9 mouse cellular contexts compared by ENCODE assay signal in genomic region chr6:43021967-43022366, GRCm38 (mm10).
DNase-seq lines count a peak whose midpoint lies in the region; ATAC-seq and TF ChIP-seq lines count a peak whose summit lies in the region.
"Had no signal": no experiment of that assay in that cellular context is flagged by ENCODE, and none has a peak within 500 bp of the region (broad histone marks: within the 10 kb centered on the region; RNA-seq: fewer than 3 reads in every experiment).

No protein-coding gene starts in this region.

- H3K36me3 ChIP-seq in forebrain, postnatal 0 days (ENCODE audit: insufficient read depth), result no peaks in the 10 kb centered on the region
- no peaks in the 10 kb centered on the region for H3K36me3 ChIP-seq in forebrain, embryonic 16.5 days (ENCODE audit: control insufficient read depth, insufficient read depth)

- H3K4me2 ChIP-seq in forebrain, postnatal 0 days (ENCODE audit: low read depth), result no peak overlapping the region
- H3K4me2 ChIP-seq in forebrain, embryonic 16.5 days (ENCODE audit: low read length), result no peak overlapping the region

- no peaks in the 10 kb centered on the region for H3K9me3 ChIP-seq in forebrain, postnatal 0 days (ENCODE audit: low read length)
- H3K9me3 ChIP-seq in forebrain, embryonic 16.5 days (ENCODE audit: control insufficient read depth, low read length), result no peaks in the 10 kb centered on the region

- peak; percentile 74 for TF ChIP-seq CTCF in forebrain, postnatal 0 days (IDR thresholded peaks at IDR 0.05; ENCODE audit: low read depth)
- TF ChIP-seq CTCF in lung, adult 2 months (IDR thresholded peaks at IDR 0.05; ENCODE audit: insufficient read depth, low read length), result peak; percentile 38; the same call in 1 of the 2 replicates

- no peak overlapping the region for H3K27ac ChIP-seq in forebrain, postnatal 0 days (ENCODE audit: low read depth, low read length)
- H3K27ac ChIP-seq in forebrain, embryonic 16.5 days (ENCODE audit: low read length), result no peak overlapping the region

- DNase-seq in forebrain, postnatal 0 days, result peak; percentile 76
- no peak for DNase-seq in lung, adult 2 months
- no peak for DNase-seq in lung, postnatal 4 days
- peak; percentile 36 for DNase-seq in R1 (ENCODE audit: low read depth, low spot score)
- no peak for DNase-seq in urinary bladder, postnatal 25 days (ENCODE audit: low spot score)
- no peak for DNase-seq in gastrocnemius, adult 8-10 months (ENCODE audit: low spot score in 2 of 2)

- H3K27me3 ChIP-seq in forebrain, postnatal 0 days (ENCODE audit: insufficient read depth, low read length), result no peaks in the 10 kb centered on the region
- H3K27me3 ChIP-seq in forebrain, embryonic 16.5 days (replicated peaks; ENCODE audit: control insufficient read depth, insufficient read depth, low read length), result no peaks in the 10 kb centered on the region

- TF ChIP-seq POLR2A in lung, adult 2 months (IDR thresholded peaks at IDR 0.05; ENCODE audit: borderline replicate concordance, extremely low read depth, low read depth, low read length), result no peak

- no peak overlapping the region for H3K4me3 ChIP-seq in forebrain, postnatal 0 days (ENCODE audit: low read depth, low read length)
- H3K4me3 ChIP-seq in forebrain, embryonic 16.5 days (replicated peaks; ENCODE audit: low read length), result no peak overlapping the region
- no peak overlapping the region for H3K4me3 ChIP-seq in lung, adult 2 months (replicated peaks; ENCODE audit: extremely low read depth, low read depth, low read length)
- H3K4me3 ChIP-seq: myocyte had no signal

- H3K9ac ChIP-seq in forebrain, postnatal 0 days, result no peak overlapping the region
- H3K9ac ChIP-seq in forebrain, embryonic 16.5 days (replicated peaks; ENCODE audit: low read depth, low read length), result no peak overlapping the region

- WGBS in forebrain, postnatal 0 days, result 8% methylated on average over 5 of the region's 5 CpGs
- 13% methylated on average over 5 of the region's 5 CpGs for WGBS in forebrain, embryonic 16.5 days
- WGBS in lung, adult 2 months, result 9% methylated on average over 5 of the region's 5 CpGs

- no peaks in the 10 kb centered on the region for H3K4me1 ChIP-seq in forebrain, postnatal 0 days (ENCODE audit: insufficient read depth)
- H3K4me1 ChIP-seq in forebrain, embryonic 16.5 days (replicated peaks; ENCODE audit: control insufficient read depth, insufficient read depth, low read length), result no peaks in the 10 kb centered on the region
- H3K4me1 ChIP-seq in lung, adult 2 months (ENCODE audit: control insufficient read depth, insufficient read depth, low read length), result no peaks in the 10 kb centered on the region

- no peak for ATAC-seq in forebrain, postnatal 0 days
- no peak for ATAC-seq in forebrain, embryonic 16.5 days
- peak; percentile 38 for ATAC-seq in inflammation-experienced regulatory T-cells, adult 6 months

Comparison
In these comparisons a context has a peak if more than half of its experiments do, and no peak if none do; other contexts are left out.
1. DNase-seq: peak in forebrain, postnatal 0 days (single experiment) and R1 (single experiment); none in lung, adult 2 months (single experiment), lung, postnatal 4 days (0 of 2), urinary bladder, postnatal 25 days (single experiment) and gastrocnemius, adult 8-10 months (0 of 2).